ENCODE assay signal across 8 mouse cellular contexts in the genomic region with DNA sequence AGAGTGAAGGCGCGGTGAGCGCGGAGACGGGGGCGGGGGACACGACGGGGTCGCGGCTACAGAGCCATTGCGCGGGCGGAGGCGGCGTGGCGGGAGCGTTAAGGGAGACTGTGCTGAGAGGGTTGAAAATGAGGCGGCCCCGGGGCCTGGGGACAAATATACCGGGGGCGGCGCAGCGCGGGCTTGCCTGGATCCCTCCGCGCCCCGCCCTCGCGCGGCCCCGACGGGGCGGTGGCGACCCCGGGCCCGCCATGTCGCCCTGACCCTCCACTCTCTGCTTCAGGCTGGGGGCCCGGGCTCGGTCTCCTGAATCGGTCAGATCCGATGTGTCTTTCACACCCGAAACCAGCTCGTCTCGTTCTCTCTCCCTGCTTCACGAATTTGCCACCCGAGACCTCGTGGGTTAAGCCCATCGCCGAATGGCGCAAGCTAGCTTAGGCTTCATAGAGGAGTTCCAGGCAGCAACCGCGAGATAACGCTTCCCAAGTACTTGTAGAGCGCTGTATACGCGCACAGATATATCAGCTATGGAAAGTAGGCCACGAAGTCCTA. TPM values are rescaled to one million over a fixed set of nuclear protein-coding genes. Genes with fewer than 3 reads are reported as not detected.
DNase-seq lines count a peak whose midpoint lies in the region; ATAC-seq lines count a peak whose summit lies in the region.

A gene (minus strand): TSS at position 189 of the 552 bp plus-strand sequence.

- no peaks in the 10 kb centered on the region for H3K36me3 ChIP-seq in hindbrain, embryonic 15.5 days
- H3K36me3 ChIP-seq in liver, embryonic 12.5 days: peaks cover 47% of the 10 kb centered on the region
- no peaks in the 10 kb centered on the region for H3K36me3 ChIP-seq in neural tube, embryonic 15.5 days

- H3K27me3 ChIP-seq in hindbrain, embryonic 15.5 days: no peaks in the 10 kb centered on the region
- H3K27me3 ChIP-seq in liver, embryonic 12.5 days (replicated peaks): no peaks in the 10 kb centered on the region
- no peaks in the 10 kb centered on the region for H3K27me3 ChIP-seq in neural tube, embryonic 15.5 days (replicated peaks)

- peak within 1 kb of the TSS; percentile 78 for H3K4me3 ChIP-seq in hindbrain, embryonic 15.5 days
- H3K4me3 ChIP-seq in liver, embryonic 12.5 days: peak within 1 kb of the TSS; percentile 84
- H3K4me3 ChIP-seq in neural tube, embryonic 15.5 days (replicated peaks): peak within 1 kb of the TSS; percentile 99

- peak; percentile 7 for ATAC-seq in hindbrain, embryonic 15.5 days (ENCODE audit: low FRiP score, low read depth)
- peak; percentile 12; the same call in 1 of the 2 replicates for ATAC-seq in liver, embryonic 12.5 days
- ATAC-seq in neural tube, embryonic 15.5 days (ENCODE audit: low FRiP score): peak; percentile 57

- DNase-seq in ovary, postnatal 10 days (ENCODE audit: low spot score): peak; percentile 69
- DNase-seq in ovary, adult 18-20 months (ENCODE audit: low spot score): no peak
- peak; percentile 61 for DNase-seq in brain, adult 2 months (ENCODE audit: low read depth, low spot score)
- peak; percentile 46 for DNase-seq in forelimb bud, embryonic 11.5 days (ENCODE audit: low read depth, low spot score)
- no peak for DNase-seq in right cerebral cortex, adult 18-20 months

- H3K9me3 ChIP-seq in hindbrain, embryonic 15.5 days: no peaks in the 10 kb centered on the region
- H3K9me3 ChIP-seq in liver, embryonic 12.5 days (replicated peaks): no peaks in the 10 kb centered on the region
- H3K9me3 ChIP-seq in neural tube, embryonic 15.5 days (replicated peaks): no peaks in the 10 kb centered on the region

- peaks cover 44% of the 10 kb centered on the region for H3K4me1 ChIP-seq in hindbrain, embryonic 15.5 days (replicated peaks)
- peaks cover 65% of the 10 kb centered on the region for H3K4me1 ChIP-seq in liver, embryonic 12.5 days
- peaks cover 50% of the 10 kb centered on the region for H3K4me1 ChIP-seq in neural tube, embryonic 15.5 days

- peak within 1 kb of the TSS; percentile 90 for H3K27ac ChIP-seq in hindbrain, embryonic 15.5 days (replicated peaks)
- H3K27ac ChIP-seq in liver, embryonic 12.5 days: peak within 1 kb of the TSS; percentile 97
- peak within 1 kb of the TSS; percentile 95 for H3K27ac ChIP-seq in neural tube, embryonic 15.5 days (replicated peaks)

- peak within 1 kb of the TSS; percentile 61 for H3K4me2 ChIP-seq in hindbrain, embryonic 15.5 days
- peak within 1 kb of the TSS; percentile 88 for H3K4me2 ChIP-seq in liver, embryonic 12.5 days
- peak within 1 kb of the TSS; percentile 63 for H3K4me2 ChIP-seq in neural tube, embryonic 15.5 days

- H3K9ac ChIP-seq in hindbrain, embryonic 15.5 days: peak within 1 kb of the TSS; percentile 68
- H3K9ac ChIP-seq in liver, embryonic 12.5 days: peak within 1 kb of the TSS; percentile 97
- peak within 1 kb of the TSS; percentile 85 for H3K9ac ChIP-seq in neural tube, embryonic 15.5 days (replicated peaks)

- under 1% methylated on average over 42 of the region's 57 CpGs for whole genome bisulfite sequencing in hindbrain, embryonic 15.5 days
- WGBS in liver, embryonic 12.5 days (ENCODE audit: insufficient replicate concordance): under 1% methylated on average over 49 of the region's 57 CpGs
- WGBS in neural tube, embryonic 15.5 days: under 1% methylated on average over 55 of the region's 57 CpGs

RNA-seq across cellular contexts. Expression of the gene that starts here (rescaled TPM):
- 3.9 and 4.0 TPM in 2 replicates for polyA plus RNA-seq in hindbrain, embryonic 15.5 days (2015; fragmentation: Nextera tagmentation; extraction: Ambion mirVana)
- polyA plus RNA-seq in liver, embryonic 12.5 days (2016; fragmentation: Nextera tagmentation; extraction: Ambion mirVana): 5.4 and 5.7 TPM in 2 replicates
- 3.6 and 4.1 TPM in 2 replicates for polyA plus RNA-seq in neural tube, embryonic 15.5 days (2015; fragmentation: Nextera tagmentation; extraction: Ambion mirVana)

Comparison
In these comparisons a context has a peak if more than half of its experiments do, and no peak if none do; other contexts are left out.
1. DNase-seq: peak in ovary, postnatal 10 days (single experiment), brain, adult 2 months (single experiment) and forelimb bud, embryonic 11.5 days (single experiment); none in ovary, adult 18-20 months (single experiment) and right cerebral cortex, adult 18-20 months (single experiment).
2. ATAC-seq: peak in every context shown above with its lines; median percentile 57 in neural tube, embryonic 15.5 days; 12 in liver, embryonic 12.5 days; 7 in hindbrain, embryonic 15.5 days.
3. Peak in every context shown above with its lines, with median percentiles within 50 percentile points of each other: H3K27ac ChIP-seq, H3K4me2 ChIP-seq, H3K4me3 ChIP-seq and H3K9ac ChIP-seq.